Mouse (Mus musculus): ENCODE results near the gene Prickle4.

Prickle4 gene

GRCm38 (mm10) chr17:47694503-47695336, at the start of gene Prickle4:
Prickle4 (minus strand) TSS chr17:47694736.
- peak; percentile 92 for DNase-seq (ENCODE audit: low spot score)

GRCm38 (mm10) chr17:47744086-47744485, 49.5 kb upstream of the Prickle4 start:
- DNase-seq (ENCODE audit: low spot score), result no peak

- no peak for DNase-seq (ENCODE audit: low spot score)
Measured at GRCm38 (mm10) chr17:47742991-47743734, 48.6 kb upstream of the Prickle4 start.

GRCm38 (mm10) chr17:47740186-47740585, 45.6 kb upstream of the Prickle4 start:
- no peak for DNase-seq (ENCODE audit: low spot score)

GRCm38 (mm10) chr17:47738879-47739798, 44.6 kb upstream of the Prickle4 start:
- DNase-seq (ENCODE audit: low spot score), result no peak

- no peak for DNase-seq (ENCODE audit: low spot score)
Measured at GRCm38 (mm10) chr17:47738066-47738878, 43.7 kb upstream of the Prickle4 start.

- no peak for DNase-seq (ENCODE audit: low spot score)
Measured at GRCm38 (mm10) chr17:47737271-47738065, 42.9 kb upstream of the Prickle4 start.

GRCm38 (mm10) chr17:47736856-47737255, 42.3 kb upstream of the Prickle4 start, which contains the start of gene Tfeb:
Tfeb (plus strand) TSS chr17:47737030.
- peak; percentile 91 for DNase-seq (ENCODE audit: low spot score)

- no peak for DNase-seq (ENCODE audit: low spot score)
Measured at GRCm38 (mm10) chr17:47735553-47736100, 41.1 kb upstream of the Prickle4 start.

GRCm38 (mm10) chr17:47730633-47731575, 36.4 kb upstream of the Prickle4 start:
- no peak for DNase-seq (ENCODE audit: low spot score)

- no peak for DNase-seq (ENCODE audit: low spot score)
Measured at GRCm38 (mm10) chr17:47726566-47726965, 32.0 kb upstream of the Prickle4 start, which contains the start of gene Pgc. Pgc (plus strand) TSS chr17:47726842.

GRCm38 (mm10) chr17:47721183-47721582, 26.6 kb upstream of the Prickle4 start:
- no peak for DNase-seq (ENCODE audit: low spot score)

GRCm38 (mm10) chr17:47715037-47715436, 20.5 kb upstream of the Prickle4 start:
- DNase-seq (ENCODE audit: low spot score), result no peak

- DNase-seq (ENCODE audit: low spot score), result no peak
Measured at GRCm38 (mm10) chr17:47712889-47713571, 18.5 kb upstream of the Prickle4 start.

- DNase-seq (ENCODE audit: low spot score), result no peak
Measured at GRCm38 (mm10) chr17:47711883-47712282, 17.3 kb upstream of the Prickle4 start.

GRCm38 (mm10) chr17:47710036-47710435, 15.5 kb upstream of the Prickle4 start:
- DNase-seq (ENCODE audit: low spot score), result no peak

- no peak for DNase-seq (ENCODE audit: low spot score)
Measured at GRCm38 (mm10) chr17:47708972-47709371, 14.4 kb upstream of the Prickle4 start.

- no peak for DNase-seq (ENCODE audit: low spot score)
Measured at GRCm38 (mm10) chr17:47707961-47708360, 13.4 kb upstream of the Prickle4 start.
